Mouse (Mus musculus) liver, embryonic 16.5 days (tissue): Measurements from ENCODE around the gene Prox2. TPM values are rescaled to one million over a fixed set of nuclear protein-coding genes. Genes with fewer than 3 reads are reported as not detected.

Experiments used
- ATAC-seq: fragments of 200-750 bp; cut with Nextera tagmentation; 2 replicates; pipeline ENCODE4 v1.8.0; 2017; ENCODE audit warnings: low read depth, mild to moderate bottlenecking, moderate number of reproducible peaks, moderate library complexity
- H3K27ac ChIP-seq: fragments of 300-500 bp; sonication (generic); 2 replicates; pipeline ENCODE4 v1.5.1; 2014; ENCODE audit warnings: mild to moderate bottlenecking, low read length
- H3K27me3 ChIP-seq: fragments of 300-500 bp; sonication (generic); 2 replicates; pipeline ENCODE4 v1.6.1; 2014; ENCODE audit warnings: low read depth, low read length, mixed read lengths; ENCODE audit not compliant: control insufficient read depth, insufficient read depth
- H3K36me3 ChIP-seq: fragments of 300-500 bp; sonication (generic); 2 replicates; pipeline ENCODE4 v1.6.1; 2014; ENCODE audit warnings: mild to moderate bottlenecking; ENCODE audit not compliant: control insufficient read depth, insufficient read depth
- H3K4me1 ChIP-seq: fragments of 300-500 bp; sonication (generic); 2 replicates; pipeline ENCODE4 v1.6.1; 2014; ENCODE audit warnings: low read depth, low read length, mixed read lengths; ENCODE audit not compliant: control insufficient read depth
- H3K4me2 ChIP-seq: fragments of 300-500 bp; sonication (generic); 2 replicates; pipeline ENCODE4 v1.6.1; 2014; ENCODE audit warnings: low read depth, low read length, mixed read lengths
- H3K4me3 ChIP-seq: fragments of 300-500 bp; sonication (generic); 2 replicates; pipeline ENCODE4 v1.5.1; 2014; ENCODE audit warnings: low read depth, mild to moderate bottlenecking, low read length
- H3K9ac ChIP-seq: fragments of 300-500 bp; sonication (generic); 2 replicates; pipeline ENCODE4 v1.6.1; 2014; ENCODE audit warnings: low read depth, low read length
- H3K9me3 ChIP-seq: fragments of 300-500 bp; sonication (generic); replicated peaks from 2 replicates; pipeline ENCODE4 v1.6.1; 2016; ENCODE audit warnings: low read length; ENCODE audit not compliant: control insufficient read depth
- WGBS: fragments of 180-500 bp; shearing (Covaris S2); extraction: QIAGEN DNeasy Blood & Tissue Kit; methylation state at CpG from one replicate; pipeline ENCODE4 v1.1.7; 2014; ENCODE audit not compliant: insufficient replicate concordance; 5-methylcytosine and 5-hydroxymethylcytosine counted together
- polyA plus RNA-seq: library from polyadenylated mRNA; unstranded; fragments of >200 nt; fragmentation: Nextera tagmentation; extraction: Ambion mirVana; gene quantifications from 2 replicates; pipeline ENCODE4 v1.2.1, GENCODE M21; 2015

Gene Prox2
- polyA plus RNA-seq: 2.5 and 2.8 TPM in 2 replicates

- ATAC-seq: peak; percentile 96
- peak within 1 kb of the TSS; percentile 95 for H3K4me3 ChIP-seq
- H3K4me2 ChIP-seq: peak within 1 kb of the TSS; percentile 88
- H3K9me3 ChIP-seq: no peaks in the 10 kb centered on the region
- H3K27me3 ChIP-seq: no peaks in the 10 kb centered on the region
- peak within 1 kb of the TSS; percentile 91 for H3K27ac ChIP-seq
- H3K4me1 ChIP-seq: peaks cover 42% of the 10 kb centered on the region
- H3K36me3 ChIP-seq: no peaks in the 10 kb centered on the region; the same call in 1 of the 2 replicates
- peak within 1 kb of the TSS; percentile 97 for H3K9ac ChIP-seq
- under 1% methylated on average over 82 of the region's 83 CpGs for WGBS
Observed at GRCm38 (mm10) chr12:85110698-85111592, at the start of gene Prox2, which contains the start of gene Dlst. Gene Prox2, minus strand, starts transcription at chr12:85110759. Gene Dlst, plus strand, starts transcription at chr12:85110833.

GRCm38 (mm10) chr12:85159592-85159991, 49.0 kb upstream of the Prox2 start:
- Histone ChIP-seq H3K4me1 (peaks cover 4% of the 10 kb centered on the region), H3K4me2 (no peak overlapping the region), H3K4me3 (no peak overlapping the region), H3K36me3 (no peaks in the 10 kb centered on the region), H3K27me3 (no peaks in the 10 kb centered on the region), H3K9me3 (no peaks in the 10 kb centered on the region), H3K9ac (no peak overlapping the region), H3K27ac (no peak overlapping the region)
- 65% methylated on average over 5 of the region's 5 CpGs for WGBS
- ATAC-seq: no peak

- no peak for ATAC-seq
Observed at GRCm38 (mm10) chr12:85158801-85159200, 48.2 kb upstream of the Prox2 start.

GRCm38 (mm10) chr12:85157797-85158460, 47.4 kb upstream of the Prox2 start:
- 74% methylated on average over 14 of the region's 14 CpGs for WGBS

More at GRCm38 (mm10) chr12:85158801-85159200, 48.2 kb upstream of the Prox2 start:
- Histone ChIP-seq H3K27ac (no peak overlapping the region), H3K9ac (no peak overlapping the region), H3K9me3 (no peaks in the 10 kb centered on the region), H3K4me1 (peaks cover 4% of the 10 kb centered on the region), H3K36me3 (no peaks in the 10 kb centered on the region), H3K27me3 (no peaks in the 10 kb centered on the region), H3K4me3 (no peak overlapping the region), H3K4me2 (no peak overlapping the region)
- 78% methylated on average over 8 of the region's 8 CpGs for WGBS

GRCm38 (mm10) chr12:85156324-85156723, 45.8 kb upstream of the Prox2 start:
- H3K36me3 ChIP-seq: no peaks in the 10 kb centered on the region
- H3K4me1 ChIP-seq: peaks cover 6% of the 10 kb centered on the region
- H3K27me3 ChIP-seq: no peaks in the 10 kb centered on the region
- no peaks in the 10 kb centered on the region for H3K9me3 ChIP-seq
- no peak overlapping the region for H3K4me3 ChIP-seq
- H3K27ac ChIP-seq: no peak overlapping the region
- H3K4me2 ChIP-seq: no peak overlapping the region
- 22% methylated on average over 6 of the region's 6 CpGs for WGBS
- no peak for ATAC-seq
- no peak overlapping the region for H3K9ac ChIP-seq

More at GRCm38 (mm10) chr12:85157797-85158460, 47.4 kb upstream of the Prox2 start:
- peaks cover 4% of the 10 kb centered on the region for H3K4me1 ChIP-seq
- ATAC-seq: no peak
- H3K27ac ChIP-seq: no peak overlapping the region
- H3K4me3 ChIP-seq: no peak overlapping the region
- H3K9ac ChIP-seq: no peak overlapping the region
- H3K27me3 ChIP-seq: no peaks in the 10 kb centered on the region
- H3K4me2 ChIP-seq: no peak overlapping the region
- H3K36me3 ChIP-seq: no peaks in the 10 kb centered on the region
- H3K9me3 ChIP-seq: no peaks in the 10 kb centered on the region

- Histone ChIP-seq H3K27me3 (peaks cover 5% of the 10 kb centered on the region), H3K27ac (0 out of 2 replicates have a peak overlapping the region, but pooled peaks have one; percentile 12), H3K4me1 (peaks cover 9% of the 10 kb centered on the region)
Observed at GRCm38 (mm10) chr12:85153011-85153410, 42.5 kb upstream of the Prox2 start.

GRCm38 (mm10) chr12:85151002-85151774, 40.6 kb upstream of the Prox2 start, which contains the start of gene Rps6kl1:
Gene Rps6kl1, minus strand, starts transcription at chr12:85151264.
- Histone ChIP-seq H3K4me1 (peaks cover 6% of the 10 kb centered on the region), H3K36me3 (no peaks in the 10 kb centered on the region), H3K4me3 (peak within 1 kb of the TSS; percentile 14; the same call in 1 of the 2 replicates), H3K4me2 (peak within 1 kb of the TSS; percentile 40), H3K27ac (no peak within 1 kb of the TSS), H3K27me3 (peaks cover 5% of the 10 kb centered on the region), H3K9ac (peak within 1 kb of the TSS; percentile 24; the same call in 1 of the 2 replicates), H3K9me3 (no peaks in the 10 kb centered on the region)
- ATAC-seq: peak; percentile 76
- WGBS: 11% methylated on average over 28 of the region's 28 CpGs

More at GRCm38 (mm10) chr12:85153011-85153410, 42.5 kb upstream of the Prox2 start:
- no peak overlapping the region for H3K9ac ChIP-seq
- H3K9me3 ChIP-seq: no peaks in the 10 kb centered on the region
- ATAC-seq: peak; percentile 63
- no peaks in the 10 kb centered on the region for H3K36me3 ChIP-seq
- 49% methylated on average over 3 of the region's 3 CpGs for WGBS
- H3K4me2 ChIP-seq: no peak overlapping the region
- no peak overlapping the region for H3K4me3 ChIP-seq

- 22% methylated on average over 20 of the region's 20 CpGs for WGBS
- Histone ChIP-seq H3K9me3 (no peaks in the 10 kb centered on the region), H3K27me3 (peaks cover 5% of the 10 kb centered on the region), H3K4me3 (peak overlapping the region; percentile 14; the same call in 1 of the 2 replicates), H3K4me2 (peak overlapping the region; percentile 40), H3K4me1 (peaks cover 6% of the 10 kb centered on the region), H3K27ac (no peak overlapping the region), H3K36me3 (no peaks in the 10 kb centered on the region), H3K9ac (peak overlapping the region; percentile 24; the same call in 1 of the 2 replicates)
- no peak for ATAC-seq
Observed at GRCm38 (mm10) chr12:85150321-85151001, 39.9 kb upstream of the Prox2 start.
